Mouse (Mus musculus): ENCODE data around the gene Ffar4. TPM values are rescaled to one million over a fixed set of nuclear protein-coding genes. Genes with fewer than 3 reads are reported as not detected.
A peak's percentile ranks its signal among the peaks of the same experiment; 100 is the strongest.

Ffar4 gene
- 1.8 and 2.2 TPM in 2 replicates for polyA plus RNA-seq (2012; rRNA removed)

DNA sequence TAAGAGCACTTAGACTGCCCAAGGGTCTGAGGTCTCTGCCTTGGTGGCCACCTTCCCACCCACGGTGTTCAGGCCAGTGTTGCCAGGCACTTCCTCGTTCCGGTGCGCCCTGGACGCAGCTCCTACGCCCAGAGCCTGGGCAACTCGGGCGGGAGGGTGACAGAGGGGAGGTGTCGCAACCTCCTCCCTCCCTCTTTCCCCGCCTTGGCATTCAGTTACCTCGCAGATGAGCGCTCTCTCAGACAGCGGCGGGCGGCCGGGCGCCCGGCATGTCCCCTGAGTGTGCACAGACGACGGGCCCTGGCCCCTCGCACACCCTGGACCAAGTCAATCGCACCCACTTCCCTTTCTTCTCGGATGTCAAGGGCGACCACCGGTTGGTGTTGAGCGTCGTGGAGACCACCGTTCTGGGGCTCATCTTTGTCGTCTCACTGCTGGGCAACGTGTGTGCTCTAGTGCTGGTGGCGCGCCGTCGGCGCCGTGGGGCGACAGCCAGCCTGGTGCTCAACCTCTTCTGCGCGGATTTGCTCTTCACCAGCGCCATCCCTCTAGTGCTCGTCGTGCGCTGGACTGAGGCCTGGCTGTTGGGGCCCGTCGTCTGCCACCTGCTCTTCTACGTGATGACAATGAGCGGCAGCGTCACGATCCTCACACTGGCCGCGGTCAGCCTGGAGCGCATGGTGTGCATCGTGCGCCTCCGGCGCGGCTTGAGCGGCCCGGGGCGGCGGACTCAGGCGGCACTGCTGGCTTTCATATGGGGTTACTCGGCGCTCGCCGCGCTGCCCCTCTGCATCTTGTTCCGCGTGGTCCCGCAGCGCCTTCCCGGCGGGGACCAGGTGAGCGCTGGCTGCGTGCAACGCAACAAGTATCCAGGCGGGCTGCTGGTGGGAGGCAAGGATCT, at the start of gene Ffar4:
Gene Ffar4 (plus strand): TSS at position 214 of the 901 bp plus-strand sequence.
- Histone ChIP-seq H3K4me3 (ENCODE audit: insufficient read depth, low read depth, low read length) (no peak within 1 kb of the TSS; the same call in 1 of the 2 replicates), H3K27ac (ENCODE audit: insufficient read depth, low read depth, low read length) (no peak within 1 kb of the TSS), H3K4me1 (ENCODE audit: control insufficient read depth, insufficient read depth, low read length) (no peaks in the 10 kb centered on the region), H3K27me3 (replicated peaks; ENCODE audit: control insufficient read depth, insufficient read depth, low read length) (no peaks in the 10 kb centered on the region), H3K36me3 (ENCODE audit: control insufficient read depth, insufficient read depth, low read length) (no peaks in the 10 kb centered on the region)
- no peak for TF ChIP-seq CTCF (conservative IDR thresholded peaks at IDR 0.05; ENCODE audit: insufficient read depth, insufficient read length, low read depth, low read length)
- TF ChIP-seq POLR2A (IDR thresholded peaks at IDR 0.05; ENCODE audit: low read depth, low read length): no peak
- DNase-seq: no peak
- 2% methylated on average over 77 of the region's 77 CpGs for WGBS

DNA sequence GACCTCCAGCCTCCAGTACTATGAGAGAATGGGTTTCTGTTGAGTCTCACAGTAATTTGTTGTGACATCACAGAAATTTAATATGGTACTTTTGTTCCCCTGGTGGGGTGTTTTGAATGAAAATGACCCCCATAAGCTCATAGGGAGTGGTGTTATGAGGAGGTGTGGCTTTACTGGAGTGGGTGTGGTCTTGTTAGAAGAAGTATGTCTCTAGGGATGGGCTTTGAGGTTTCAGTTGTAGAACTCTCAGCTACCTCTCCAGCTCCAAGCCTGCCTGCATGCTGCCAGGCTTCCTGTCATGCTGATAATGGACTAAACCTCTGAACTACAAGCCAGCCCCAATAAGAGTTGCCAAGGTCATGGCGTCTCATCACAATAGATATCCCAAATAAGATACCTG, 47.2 kb upstream of the Ffar4 start:
- no peak for DNase-seq
- no peak for TF ChIP-seq POLR2A (IDR thresholded peaks at IDR 0.05; ENCODE audit: low read depth, low read length)
- H3K36me3 ChIP-seq (ENCODE audit: control insufficient read depth, insufficient read depth, low read length): no peaks in the 10 kb centered on the region
- no peak overlapping the region for H3K27ac ChIP-seq (ENCODE audit: insufficient read depth, low read depth, low read length)
- no peaks in the 10 kb centered on the region for H3K27me3 ChIP-seq (replicated peaks; ENCODE audit: control insufficient read depth, insufficient read depth, low read length)
- 85% methylated on average over 1 of the region's 1 CpGs for WGBS
- H3K4me3 ChIP-seq (ENCODE audit: insufficient read depth, low read depth, low read length): no peak overlapping the region
- peaks cover 2% of the 10 kb centered on the region; the same call in 1 of the 2 replicates for H3K4me1 ChIP-seq (ENCODE audit: control insufficient read depth, insufficient read depth, low read length)

DNA sequence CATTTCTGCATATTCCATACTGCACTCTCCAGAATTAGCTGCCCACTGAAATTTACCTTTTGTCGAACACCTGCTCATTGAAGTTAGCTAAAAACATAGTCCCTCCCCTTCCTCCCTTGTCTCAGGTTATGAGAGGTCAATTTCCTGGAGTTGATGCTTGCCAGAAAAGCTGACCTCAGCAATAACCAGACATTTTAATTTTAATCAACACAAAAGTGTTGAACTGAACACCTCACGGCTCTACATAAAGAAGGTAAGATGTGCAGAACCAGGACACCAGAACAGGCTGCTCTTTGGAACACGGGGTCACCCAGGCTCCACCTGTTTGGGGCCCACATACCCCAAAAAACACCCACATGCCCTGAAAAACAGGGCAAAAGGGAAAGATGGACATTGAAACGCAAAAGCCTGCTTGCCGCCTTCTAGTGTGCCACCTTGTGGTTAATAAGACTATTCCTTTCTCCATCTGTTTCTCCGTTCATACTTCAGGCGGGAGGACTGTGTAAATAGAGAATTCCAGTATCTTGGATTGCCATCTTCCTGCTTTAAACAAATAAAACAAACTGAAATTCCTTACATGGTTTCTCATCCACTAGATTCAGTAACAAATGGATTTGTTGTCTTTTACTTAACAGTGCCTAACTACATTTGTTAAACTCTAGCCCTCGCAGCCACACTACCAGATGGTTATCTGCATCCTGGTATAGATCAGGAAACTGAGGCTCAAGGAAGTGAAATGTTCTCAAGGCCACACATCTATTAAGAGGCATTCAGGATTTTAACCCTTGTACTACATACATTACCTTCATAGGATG, 43.4 kb upstream of the Ffar4 start:
- Histone ChIP-seq H3K4me1 (ENCODE audit: control insufficient read depth, insufficient read depth, low read length) (peaks cover 2% of the 10 kb centered on the region; the same call in 1 of the 2 replicates), H3K36me3 (ENCODE audit: control insufficient read depth, insufficient read depth, low read length) (no peaks in the 10 kb centered on the region), H3K27me3 (replicated peaks; ENCODE audit: control insufficient read depth, insufficient read depth, low read length) (no peaks in the 10 kb centered on the region), H3K27ac (ENCODE audit: insufficient read depth, low read depth, low read length) (no peak overlapping the region), H3K4me3 (ENCODE audit: insufficient read depth, low read depth, low read length) (no peak overlapping the region; the same call in 1 of the 2 replicates)
- WGBS: 23% methylated on average over 8 of the region's 8 CpGs
- DNase-seq: peak; percentile 37
- TF ChIP-seq CTCF (conservative IDR thresholded peaks at IDR 0.05; ENCODE audit: insufficient read depth, insufficient read length, low read depth, low read length): peak; percentile 40
- no peak for TF ChIP-seq POLR2A (IDR thresholded peaks at IDR 0.05; ENCODE audit: low read depth, low read length)

DNA sequence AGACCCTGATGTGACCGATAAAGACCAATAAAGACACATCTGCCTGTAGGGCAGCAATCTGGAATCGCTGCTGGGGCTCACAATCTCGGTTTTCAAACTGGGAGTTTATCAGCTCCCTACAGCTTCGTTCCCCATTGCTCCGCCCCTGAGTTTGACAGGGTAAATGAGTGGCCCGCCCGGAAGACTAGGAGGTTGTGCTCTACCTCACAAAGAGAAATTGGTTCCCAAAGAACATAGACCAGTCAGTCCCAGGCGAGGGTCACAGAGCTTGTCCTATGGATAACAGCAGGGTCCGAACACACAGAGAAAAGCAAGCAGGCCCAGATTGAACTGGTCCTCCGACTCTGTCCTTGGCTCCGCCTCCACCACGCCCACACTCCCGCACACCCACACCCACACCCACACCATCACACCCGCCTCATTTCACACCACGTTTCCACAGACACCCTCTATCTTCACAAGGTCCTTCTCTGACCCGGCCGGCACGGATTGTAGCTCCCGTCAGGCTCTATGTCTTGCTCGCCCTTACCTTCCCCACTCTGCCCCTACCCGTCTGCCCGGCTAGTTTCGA, 42.6 kb upstream of the Ffar4 start:
- peak; percentile 85 for DNase-seq
- Histone ChIP-seq H3K4me3 (ENCODE audit: insufficient read depth, low read depth, low read length) (peak overlapping the region; percentile 71), H3K27ac (ENCODE audit: insufficient read depth, low read depth, low read length) (no peak overlapping the region; the same call in 1 of the 2 replicates), H3K27me3 (replicated peaks; ENCODE audit: control insufficient read depth, insufficient read depth, low read length) (no peaks in the 10 kb centered on the region), H3K36me3 (ENCODE audit: control insufficient read depth, insufficient read depth, low read length) (no peaks in the 10 kb centered on the region), H3K4me1 (ENCODE audit: control insufficient read depth, insufficient read depth, low read length) (peaks cover 2% of the 10 kb centered on the region; the same call in 1 of the 2 replicates)
- no peak for TF ChIP-seq POLR2A (IDR thresholded peaks at IDR 0.05; ENCODE audit: low read depth, low read length)
- TF ChIP-seq CTCF (conservative IDR thresholded peaks at IDR 0.05; ENCODE audit: insufficient read depth, insufficient read length, low read depth, low read length): no peak
- under 1% methylated on average over 23 of the region's 23 CpGs for WGBS

DNA sequence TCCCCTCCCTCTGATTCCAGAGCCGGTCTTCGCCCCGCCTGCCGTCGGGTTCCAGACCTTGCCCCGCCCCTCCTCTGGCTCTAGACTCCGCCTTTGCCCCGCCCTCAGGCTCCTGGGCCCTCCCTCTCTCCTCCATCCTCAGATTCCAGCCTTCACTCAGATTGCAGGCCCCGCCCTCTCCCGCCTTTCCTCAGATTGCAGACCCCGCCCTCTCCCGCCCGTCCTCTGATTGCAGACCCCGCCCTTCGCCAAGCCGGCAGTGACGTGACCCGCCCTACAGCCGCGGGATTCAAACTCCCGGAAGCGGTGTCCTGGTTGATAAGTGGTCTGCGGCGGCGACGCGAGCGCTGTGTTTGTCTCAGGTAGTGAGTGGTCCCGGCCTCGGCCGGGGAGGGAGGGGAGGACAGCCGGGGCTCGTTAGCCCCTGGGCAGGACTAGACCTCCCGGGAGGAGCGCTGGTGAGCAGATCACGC, 42.1 kb upstream of the Ffar4 start, which contains the start of gene Cep55:
Gene Cep55 (plus strand): TSS at position 292 of the 473 bp plus-strand sequence.
- WGBS: 1% methylated on average over 36 of the region's 36 CpGs

DNA sequence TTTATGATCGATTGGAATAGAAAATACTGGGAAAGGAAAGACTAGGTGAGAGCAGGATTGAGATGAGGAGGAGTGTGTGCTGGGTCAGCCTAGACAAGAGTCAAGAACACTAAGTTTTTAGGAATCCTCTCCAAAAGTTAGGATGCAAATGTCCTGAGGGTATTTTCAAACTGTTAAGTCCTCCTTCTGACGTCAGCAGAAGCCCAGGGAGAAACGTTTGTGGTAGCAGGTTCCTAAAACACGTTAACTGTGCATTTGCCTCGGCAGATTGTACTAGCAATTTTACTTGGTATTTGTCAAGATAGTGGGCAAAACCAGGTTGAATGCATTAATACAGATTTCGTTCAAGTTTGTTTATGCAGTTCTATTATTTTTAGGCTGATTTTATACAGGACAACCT, 41.1 kb upstream of the Ffar4 start:
- no peak for DNase-seq
- WGBS: 12% methylated on average over 6 of the region's 6 CpGs
- no peak overlapping the region for H3K27ac ChIP-seq (ENCODE audit: insufficient read depth, low read depth, low read length)
- peaks cover 2% of the 10 kb centered on the region; the same call in 1 of the 2 replicates for H3K4me1 ChIP-seq (ENCODE audit: control insufficient read depth, insufficient read depth, low read length)
- no peaks in the 10 kb centered on the region for H3K27me3 ChIP-seq (replicated peaks; ENCODE audit: control insufficient read depth, insufficient read depth, low read length)
- H3K4me3 ChIP-seq (ENCODE audit: insufficient read depth, low read depth, low read length): no peak overlapping the region
- no peak for TF ChIP-seq CTCF (conservative IDR thresholded peaks at IDR 0.05; ENCODE audit: insufficient read depth, insufficient read length, low read depth, low read length)
- no peak for TF ChIP-seq POLR2A (IDR thresholded peaks at IDR 0.05; ENCODE audit: low read depth, low read length)
- H3K36me3 ChIP-seq (ENCODE audit: control insufficient read depth, insufficient read depth, low read length): no peaks in the 10 kb centered on the region

More for the DNA sequence above, 42.1 kb upstream of the Ffar4 start, which contains the start of gene Cep55:
- Histone ChIP-seq H3K27ac (ENCODE audit: insufficient read depth, low read depth, low read length) (no peak within 1 kb of the TSS; the same call in 1 of the 2 replicates), H3K4me3 (ENCODE audit: insufficient read depth, low read depth, low read length) (peak within 1 kb of the TSS; percentile 74), H3K36me3 (ENCODE audit: control insufficient read depth, insufficient read depth, low read length) (no peaks in the 10 kb centered on the region), H3K27me3 (replicated peaks; ENCODE audit: control insufficient read depth, insufficient read depth, low read length) (no peaks in the 10 kb centered on the region), H3K4me1 (ENCODE audit: control insufficient read depth, insufficient read depth, low read length) (peaks cover 2% of the 10 kb centered on the region; the same call in 1 of the 2 replicates)
- peak; percentile 98 for DNase-seq
- TF ChIP-seq POLR2A (IDR thresholded peaks at IDR 0.05; ENCODE audit: low read depth, low read length) (no peak), CTCF (conservative IDR thresholded peaks at IDR 0.05; ENCODE audit: insufficient read depth, insufficient read length, low read depth, low read length) (no peak)

All from kidney, adult 2 months (tissue).